Mouse (Mus musculus): ENCODE data around the gene Pex10. TPM values are rescaled to one million over a fixed set of nuclear protein-coding genes. Genes with fewer than 3 reads are reported as not detected.
"Not testable (repeated sequence)": the region's sequence is repeated elsewhere in the genome, so short reads cannot be mapped to it uniquely, and the experiment has no call there.

Gene Pex10
- polyA plus RNA-seq, 1 experiment from 2014 or later: 27.4 TPM

DNA sequence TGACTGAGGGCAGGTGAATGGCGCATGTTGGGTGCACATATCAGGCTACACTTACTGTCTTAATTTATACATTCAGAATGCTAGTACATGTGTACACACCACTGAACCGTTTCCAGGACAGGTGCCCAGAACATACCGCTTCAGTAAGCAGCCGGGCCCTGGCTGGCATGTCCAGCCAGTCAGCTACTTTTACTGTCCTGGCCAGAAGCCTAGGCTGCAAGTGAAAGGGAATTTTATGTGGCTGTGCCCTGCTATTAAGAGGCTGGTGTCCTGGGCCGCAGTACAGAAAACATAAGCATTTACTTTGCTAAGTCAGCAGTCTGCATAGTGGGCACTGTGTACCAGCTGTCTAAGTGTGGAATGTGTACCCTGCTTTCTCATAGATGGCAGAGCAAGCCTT, 4.1 kb downstream of the Pex10 start:
- H3K4me1 ChIP-seq (replicated peaks; ENCODE audit: control insufficient read depth, insufficient read depth, low read length): peaks cover 18% of the 10 kb centered on the region
- WGBS: 93% methylated on average over 5 of the region's 5 CpGs
- peaks cover 55% of the 10 kb centered on the region for H3K36me3 ChIP-seq (ENCODE audit: control insufficient read depth, insufficient read depth, low read length)

DNA sequence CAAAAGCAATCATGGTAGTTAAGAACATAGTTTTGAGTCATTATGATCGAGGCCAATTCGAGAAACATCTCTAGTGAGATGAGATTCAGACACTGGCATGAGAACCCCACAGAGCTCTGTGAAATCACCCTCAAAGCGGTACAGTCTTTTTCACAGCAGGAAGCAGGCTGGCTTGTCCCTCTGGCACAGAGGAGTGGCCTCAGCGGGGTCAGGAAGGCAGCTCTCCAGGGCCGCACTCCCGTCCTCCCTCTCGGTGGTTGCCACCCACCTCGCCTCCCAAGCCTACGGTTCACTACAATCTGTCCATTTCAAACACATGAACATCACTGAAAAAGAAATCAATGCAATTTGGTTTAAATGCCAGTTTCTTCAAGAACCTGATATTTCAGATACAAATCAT, 7.6 kb downstream of the Pex10 start:
- WGBS: 70% methylated on average over 9 of the region's 9 CpGs
- no peaks in the 10 kb centered on the region for H3K4me1 ChIP-seq (replicated peaks; ENCODE audit: control insufficient read depth, insufficient read depth, low read length)
- no peak overlapping the region for H3K4me3 ChIP-seq (ENCODE audit: low read length)
- H3K9ac ChIP-seq (ENCODE audit: low read length): no peak overlapping the region
- H3K27ac ChIP-seq (ENCODE audit: low read length): no peak overlapping the region
- ATAC-seq (ENCODE audit: low read depth): no peak
- no peaks in the 10 kb centered on the region for H3K9me3 ChIP-seq (ENCODE audit: control insufficient read depth, low read length)
- H3K4me2 ChIP-seq (ENCODE audit: low read depth, low read length): no peak overlapping the region
- peaks cover 71% of the 10 kb centered on the region for H3K36me3 ChIP-seq (ENCODE audit: control insufficient read depth, insufficient read depth, low read length)
- H3K27me3 ChIP-seq (ENCODE audit: control insufficient read depth, insufficient read depth, low read depth, low read length): no peaks in the 10 kb centered on the region

More for the DNA sequence above, 4.1 kb downstream of the Pex10 start:
- no peaks in the 10 kb centered on the region for H3K9me3 ChIP-seq (ENCODE audit: control insufficient read depth, low read length)
- no peak overlapping the region for H3K9ac ChIP-seq (ENCODE audit: low read length)
- H3K27ac ChIP-seq (ENCODE audit: low read length): no peak overlapping the region
- ATAC-seq (ENCODE audit: low read depth): no peak
- no peak overlapping the region for H3K4me3 ChIP-seq (ENCODE audit: low read length)
- H3K27me3 ChIP-seq (ENCODE audit: control insufficient read depth, insufficient read depth, low read depth, low read length): no peaks in the 10 kb centered on the region
- no peak overlapping the region for H3K4me2 ChIP-seq (ENCODE audit: low read depth, low read length)

- Histone ChIP-seq H3K4me3 (ENCODE audit: low read length) (no peak overlapping the region), H3K4me2 (ENCODE audit: low read depth, low read length) (no peak overlapping the region), H3K27me3 (ENCODE audit: control insufficient read depth, insufficient read depth, low read depth, low read length) (no peaks in the 10 kb centered on the region), H3K9ac (ENCODE audit: low read length) (no peak overlapping the region), H3K4me1 (replicated peaks; ENCODE audit: control insufficient read depth, insufficient read depth, low read length) (no peaks in the 10 kb centered on the region), H3K36me3 (ENCODE audit: control insufficient read depth, insufficient read depth, low read length) (peaks cover 76% of the 10 kb centered on the region), H3K9me3 (ENCODE audit: control insufficient read depth, low read length) (no peaks in the 10 kb centered on the region), H3K27ac (ENCODE audit: low read length) (no peak overlapping the region)
- no peak for ATAC-seq (ENCODE audit: low read depth)
- 89% methylated on average over 9 of the region's 9 CpGs for WGBS
Measured at GRCm38 (mm10) chr4:155075137-155075536, 8.3 kb downstream of the Pex10 start.

- Histone ChIP-seq H3K9me3 (ENCODE audit: control insufficient read depth, low read length) (no peaks in the 10 kb centered on the region), H3K27ac (ENCODE audit: low read length) (no peak overlapping the region), H3K4me3 (ENCODE audit: low read length) (no peak overlapping the region), H3K27me3 (ENCODE audit: control insufficient read depth, insufficient read depth, low read depth, low read length) (no peaks in the 10 kb centered on the region), H3K4me2 (ENCODE audit: low read depth, low read length) (no peak overlapping the region), H3K4me1 (replicated peaks; ENCODE audit: control insufficient read depth, insufficient read depth, low read length) (no peaks in the 10 kb centered on the region), H3K36me3 (ENCODE audit: control insufficient read depth, insufficient read depth, low read length) (peaks cover 76% of the 10 kb centered on the region), H3K9ac (ENCODE audit: low read length) (no peak overlapping the region)
- ATAC-seq (ENCODE audit: low read depth): no peak
- WGBS: 95% methylated on average over 2 of the region's 2 CpGs
Measured at GRCm38 (mm10) chr4:155075813-155076212, 9.0 kb downstream of the Pex10 start.

DNA sequence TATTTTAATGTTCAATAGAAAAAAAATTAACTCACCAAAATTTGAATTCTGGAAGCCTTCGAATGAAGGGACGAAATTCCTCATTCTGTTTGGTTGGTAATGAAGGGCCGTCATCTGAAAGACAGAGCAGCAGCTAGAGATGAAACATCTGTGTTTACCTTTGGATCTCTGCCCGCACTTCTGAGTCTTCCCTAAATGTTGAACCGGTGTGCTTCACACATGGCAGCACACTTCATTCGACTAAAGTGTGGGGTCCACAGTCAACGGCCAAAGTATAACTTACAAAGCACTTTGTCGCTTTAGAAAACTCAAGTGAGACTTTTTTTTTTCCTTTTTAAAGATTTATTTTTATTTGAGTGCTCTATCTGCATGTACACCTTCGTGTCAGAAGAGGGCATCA, 9.9 kb downstream of the Pex10 start:
- 41% methylated on average over 9 of the region's 9 CpGs for WGBS
- peaks cover 67% of the 10 kb centered on the region for H3K36me3 ChIP-seq (ENCODE audit: control insufficient read depth, insufficient read depth, low read length)
- ATAC-seq (ENCODE audit: low read depth): no peak

DNA sequence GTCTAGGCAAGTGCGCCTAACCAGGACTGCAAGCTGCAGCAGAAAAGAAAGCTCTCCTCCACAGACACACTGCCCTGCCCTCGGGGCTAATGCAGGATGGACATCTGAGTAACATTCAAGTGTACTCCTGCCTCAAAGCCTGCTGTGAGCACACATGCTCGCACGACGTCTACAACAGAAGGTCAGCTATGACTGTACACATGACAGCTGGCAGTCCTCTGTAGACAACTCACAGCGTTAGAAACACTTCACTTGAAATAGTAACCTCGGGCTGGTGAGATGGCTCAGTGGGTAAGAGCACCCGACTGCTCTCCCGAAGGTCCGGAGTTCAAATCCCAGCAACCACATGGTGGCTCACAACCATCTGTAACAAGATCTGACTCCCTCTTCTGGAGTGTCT, 12.0 kb downstream of the Pex10 start:
- peak; percentile 20; the same call in 1 of the 2 replicates for ATAC-seq (ENCODE audit: low read depth)
- not testable (repeated sequence) for H3K27ac ChIP-seq (ENCODE audit: low read length); H3K9me3 ChIP-seq (ENCODE audit: control insufficient read depth, low read length); H3K4me1 ChIP-seq (replicated peaks; ENCODE audit: control insufficient read depth, insufficient read depth, low read length); H3K4me2 ChIP-seq (ENCODE audit: low read depth, low read length); H3K4me3 ChIP-seq (ENCODE audit: low read length); H3K27me3 ChIP-seq (ENCODE audit: control insufficient read depth, insufficient read depth, low read depth, low read length); H3K9ac ChIP-seq (ENCODE audit: low read length)
- 72% methylated on average over 10 of the region's 10 CpGs for WGBS
- peaks cover 52% of the 10 kb centered on the region for H3K36me3 ChIP-seq (ENCODE audit: control insufficient read depth, insufficient read depth, low read length)

More for the DNA sequence above, 9.9 kb downstream of the Pex10 start:
- no peak overlapping the region for H3K27ac ChIP-seq (ENCODE audit: low read length)
- no peaks in the 10 kb centered on the region for H3K4me1 ChIP-seq (replicated peaks; ENCODE audit: control insufficient read depth, insufficient read depth, low read length)
- no peaks in the 10 kb centered on the region for H3K27me3 ChIP-seq (ENCODE audit: control insufficient read depth, insufficient read depth, low read depth, low read length)
- H3K4me3 ChIP-seq (ENCODE audit: low read length): no peak overlapping the region
- H3K9ac ChIP-seq (ENCODE audit: low read length): no peak overlapping the region
- H3K9me3 ChIP-seq (ENCODE audit: control insufficient read depth, low read length): no peaks in the 10 kb centered on the region
- no peak overlapping the region for H3K4me2 ChIP-seq (ENCODE audit: low read depth, low read length)

- peaks cover 48% of the 10 kb centered on the region for H3K36me3 ChIP-seq (ENCODE audit: control insufficient read depth, insufficient read depth, low read length)
- ATAC-seq (ENCODE audit: low read depth): no peak
- no peak overlapping the region for H3K4me2 ChIP-seq (ENCODE audit: low read depth, low read length)
- WGBS: 70% methylated on average over 6 of the region's 6 CpGs
- H3K4me3 ChIP-seq (ENCODE audit: low read length): no peak overlapping the region
- no peak overlapping the region for H3K9ac ChIP-seq (ENCODE audit: low read length)
- H3K9me3 ChIP-seq (ENCODE audit: control insufficient read depth, low read length): no peaks in the 10 kb centered on the region
- no peak overlapping the region for H3K27ac ChIP-seq (ENCODE audit: low read length)
- H3K4me1 ChIP-seq (replicated peaks; ENCODE audit: control insufficient read depth, insufficient read depth, low read length): peaks cover 13% of the 10 kb centered on the region
- H3K27me3 ChIP-seq (ENCODE audit: control insufficient read depth, insufficient read depth, low read depth, low read length): no peaks in the 10 kb centered on the region
Measured at GRCm38 (mm10) chr4:155079666-155080065, 12.8 kb downstream of the Pex10 start.

- WGBS: 84% methylated on average over 4 of the region's 4 CpGs
- H3K4me3 ChIP-seq (ENCODE audit: low read length): no peak overlapping the region
- no peak overlapping the region for H3K27ac ChIP-seq (ENCODE audit: low read length)
- H3K9me3 ChIP-seq (ENCODE audit: control insufficient read depth, low read length): no peaks in the 10 kb centered on the region
- no peak overlapping the region for H3K4me2 ChIP-seq (ENCODE audit: low read depth, low read length)
- H3K36me3 ChIP-seq (ENCODE audit: control insufficient read depth, insufficient read depth, low read length): peaks cover 18% of the 10 kb centered on the region
- H3K27me3 ChIP-seq (ENCODE audit: control insufficient read depth, insufficient read depth, low read depth, low read length): no peaks in the 10 kb centered on the region
- no peak overlapping the region for H3K9ac ChIP-seq (ENCODE audit: low read length)
- peaks cover 26% of the 10 kb centered on the region for H3K4me1 ChIP-seq (replicated peaks; ENCODE audit: control insufficient read depth, insufficient read depth, low read length)
- no peak for ATAC-seq (ENCODE audit: low read depth)
Measured at GRCm38 (mm10) chr4:155083553-155083952, 16.7 kb downstream of the Pex10 start.

GRCm38 (mm10) chr4:155084351-155084750, 17.5 kb downstream of the Pex10 start:
- H3K4me2 ChIP-seq (ENCODE audit: low read depth, low read length): peak overlapping the region; percentile 80; the same call in 1 of the 2 replicates
- no peaks in the 10 kb centered on the region for H3K9me3 ChIP-seq (ENCODE audit: control insufficient read depth, low read length)
- ATAC-seq (ENCODE audit: low read depth): no peak
- no peak overlapping the region for H3K4me3 ChIP-seq (ENCODE audit: low read length)
- no peak overlapping the region for H3K27ac ChIP-seq (ENCODE audit: low read length)
- 85% methylated on average over 7 of the region's 7 CpGs for WGBS
- peak overlapping the region; percentile 91 for H3K9ac ChIP-seq (ENCODE audit: low read length)
- peaks cover 13% of the 10 kb centered on the region for H3K36me3 ChIP-seq (ENCODE audit: control insufficient read depth, insufficient read depth, low read length)
- H3K27me3 ChIP-seq (ENCODE audit: control insufficient read depth, insufficient read depth, low read depth, low read length): no peaks in the 10 kb centered on the region
- H3K4me1 ChIP-seq (replicated peaks; ENCODE audit: control insufficient read depth, insufficient read depth, low read length): peaks cover 26% of the 10 kb centered on the region
